Mouse (Mus musculus): ENCODE measurements at regions not wholly inside any gene's neighbourhood (a gene's known extent, or its start where the extent isn't known, plus 50 kb on each side); places are given as distances from the start of the nearest gene placed in this dataset.

DNA sequence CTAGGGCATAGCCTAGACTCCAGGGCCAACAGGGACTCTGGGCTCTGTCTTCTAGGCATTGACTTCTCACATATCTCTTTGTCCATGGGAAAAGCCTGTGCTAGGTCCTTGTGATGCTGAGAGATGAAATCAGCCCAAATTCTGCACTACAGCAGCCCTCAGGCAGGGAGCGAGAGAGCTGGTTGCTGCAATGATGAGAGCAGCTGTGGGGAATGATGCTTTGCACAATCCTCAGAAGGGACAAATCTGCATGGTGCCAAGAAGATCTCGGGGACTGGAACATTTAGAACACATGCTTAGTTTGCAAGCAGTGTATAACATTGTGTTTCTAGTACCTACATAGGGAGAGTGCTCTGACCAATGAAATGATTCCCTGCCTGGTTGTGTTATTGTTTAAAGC lies 259.2 kb upstream of the Trib2 start:
- TF ChIP-seq CTCF (IDR thresholded peaks at IDR 0.05; ENCODE audit: low read depth, low read length): no peak
- no peak for TF ChIP-seq POLR2A (IDR thresholded peaks at IDR 0.05; ENCODE audit: borderline replicate concordance, low read depth, low read length)
- Histone ChIP-seq H3K4me1 (ENCODE audit: control insufficient read depth, insufficient read depth, low read length) (no peaks in the 10 kb centered on the region), H3K27ac (ENCODE audit: insufficient read depth, low read depth, low read length) (no peak overlapping the region), H3K4me3 (ENCODE audit: insufficient read depth, low read length) (no peak overlapping the region)

DNA sequence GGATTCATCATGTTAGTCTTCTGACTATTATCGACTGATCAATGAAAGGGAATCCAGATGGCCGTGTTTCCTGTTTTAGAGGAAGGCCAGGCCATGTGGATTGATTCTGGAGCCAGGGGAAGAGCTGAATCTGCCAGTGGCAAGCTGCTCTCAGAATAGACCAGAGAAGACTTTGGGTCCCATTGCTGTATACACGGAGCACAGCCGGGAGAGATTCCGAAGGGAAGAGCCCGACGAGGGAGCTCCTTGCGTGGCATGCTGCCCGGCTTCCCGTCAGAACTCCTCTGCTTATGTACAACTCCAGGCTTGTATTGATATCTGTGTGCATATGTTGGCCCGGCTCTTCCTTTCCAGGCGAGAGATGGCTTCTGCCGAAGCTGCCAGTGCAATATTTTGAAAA lies 252.2 kb upstream of the Trib2 start:
- Histone ChIP-seq H3K4me1 (ENCODE audit: control insufficient read depth, insufficient read depth, low read length) (peaks cover 3% of the 10 kb centered on the region; the same call in 1 of the 2 replicates), H3K27ac (ENCODE audit: insufficient read depth, low read depth, low read length) (no peak overlapping the region), H3K4me3 (ENCODE audit: insufficient read depth, low read length) (no peak overlapping the region)
- no peak for TF ChIP-seq POLR2A (IDR thresholded peaks at IDR 0.05; ENCODE audit: borderline replicate concordance, low read depth, low read length)
- TF ChIP-seq CTCF (IDR thresholded peaks at IDR 0.05; ENCODE audit: low read depth, low read length): no peak

DNA sequence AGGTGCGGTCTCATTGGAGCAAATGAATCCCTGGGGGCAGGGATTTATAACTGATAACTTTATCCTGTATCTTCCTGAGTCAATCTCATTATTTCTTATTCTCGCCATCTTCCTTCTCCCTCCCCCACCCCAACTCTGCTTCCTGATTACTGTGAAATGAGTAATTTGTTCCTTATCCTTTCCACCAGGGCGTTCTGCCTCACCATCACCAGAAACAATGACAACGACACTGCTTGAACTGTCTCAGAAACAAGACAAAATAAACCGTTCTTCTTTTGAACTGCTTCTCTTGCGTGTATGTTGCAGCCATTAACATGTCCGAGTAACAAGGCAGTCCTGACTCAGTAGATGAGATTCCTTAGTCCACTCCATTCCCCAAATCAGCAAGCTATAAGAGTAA lies 246.0 kb upstream of the Trib2 start:
- Histone ChIP-seq H3K27ac (ENCODE audit: insufficient read depth, low read depth, low read length) (no peak overlapping the region), H3K4me3 (ENCODE audit: insufficient read depth, low read length) (no peak overlapping the region), H3K4me1 (ENCODE audit: control insufficient read depth, insufficient read depth, low read length) (peaks cover 9% of the 10 kb centered on the region)
- TF ChIP-seq CTCF (IDR thresholded peaks at IDR 0.05; ENCODE audit: low read depth, low read length): no peak
- no peak for TF ChIP-seq POLR2A (IDR thresholded peaks at IDR 0.05; ENCODE audit: borderline replicate concordance, low read depth, low read length)

DNA sequence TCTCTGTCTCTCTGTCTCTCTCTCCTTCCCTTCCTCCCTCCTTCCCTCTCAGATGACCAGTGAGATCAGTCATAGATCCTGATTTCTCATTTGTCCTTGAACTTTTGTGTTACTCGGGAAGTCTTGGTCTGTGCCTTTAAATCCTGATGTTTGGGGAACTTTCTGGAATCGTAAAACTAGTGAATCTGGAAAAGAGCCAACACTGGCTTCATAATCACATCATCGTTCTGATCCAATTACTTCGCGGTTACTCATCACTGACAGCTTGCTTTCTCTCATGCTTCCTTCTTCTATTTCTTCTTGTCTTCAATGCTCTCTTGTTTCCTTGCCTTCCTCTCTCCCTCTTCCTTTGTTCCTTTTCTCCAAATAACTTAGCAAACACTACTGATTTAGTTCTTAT lies 243.7 kb upstream of the Trib2 start:
- Histone ChIP-seq H3K4me3 (ENCODE audit: insufficient read depth, low read length) (no peak overlapping the region), H3K27ac (ENCODE audit: insufficient read depth, low read depth, low read length) (no peak overlapping the region), H3K4me1 (ENCODE audit: control insufficient read depth, insufficient read depth, low read length) (peaks cover 13% of the 10 kb centered on the region)
- TF ChIP-seq POLR2A (IDR thresholded peaks at IDR 0.05; ENCODE audit: borderline replicate concordance, low read depth, low read length) (no peak), CTCF (IDR thresholded peaks at IDR 0.05; ENCODE audit: low read depth, low read length) (no peak)

DNA sequence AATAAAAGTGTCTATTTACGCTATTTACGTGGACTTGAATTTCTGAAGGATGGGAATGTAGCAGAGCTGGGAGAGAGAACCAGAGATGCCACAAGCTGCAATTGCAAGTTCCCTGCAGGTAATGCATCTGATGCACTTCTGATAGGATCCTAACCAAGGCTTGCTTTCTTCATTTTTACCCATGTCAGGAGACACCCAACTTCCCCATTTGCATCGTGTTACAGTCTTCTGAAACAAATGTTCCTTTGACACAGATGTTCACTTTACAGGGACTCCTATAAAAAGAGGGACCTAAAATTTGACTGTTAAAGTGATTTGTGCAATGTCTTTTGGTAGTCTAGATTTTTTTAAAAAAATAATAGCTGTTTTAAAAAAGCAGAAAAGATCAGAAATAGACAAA lies 241.5 kb upstream of the Trib2 start:
- Histone ChIP-seq H3K27ac (ENCODE audit: insufficient read depth, low read depth, low read length) (no peak overlapping the region), H3K4me3 (ENCODE audit: insufficient read depth, low read length) (no peak overlapping the region), H3K4me1 (ENCODE audit: control insufficient read depth, insufficient read depth, low read length) (peaks cover 13% of the 10 kb centered on the region)
- TF ChIP-seq POLR2A (IDR thresholded peaks at IDR 0.05; ENCODE audit: borderline replicate concordance, low read depth, low read length) (no peak), CTCF (IDR thresholded peaks at IDR 0.05; ENCODE audit: low read depth, low read length) (no peak)

DNA sequence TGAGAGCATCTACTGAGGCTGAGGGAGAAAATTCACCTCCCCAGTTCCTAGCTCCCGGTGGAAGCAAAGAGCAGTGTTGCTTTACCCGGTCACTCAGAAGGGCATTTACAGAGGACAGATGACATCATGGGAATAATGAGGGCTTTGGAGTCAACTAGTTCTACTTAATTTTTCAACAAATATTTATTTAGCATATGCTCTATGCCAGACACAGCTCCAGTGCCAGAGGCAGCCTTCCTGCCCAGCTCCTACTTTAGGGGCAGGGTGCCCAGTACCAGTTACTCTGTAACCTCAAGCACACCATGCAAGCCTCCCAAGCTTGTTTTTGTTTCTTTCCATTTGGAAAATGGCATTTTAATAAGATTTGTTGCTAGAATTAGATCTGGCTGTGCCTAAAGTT lies 240.1 kb upstream of the Trib2 start:
- no peak overlapping the region for H3K27ac ChIP-seq (ENCODE audit: insufficient read depth, low read depth, low read length)
- TF ChIP-seq CTCF (IDR thresholded peaks at IDR 0.05; ENCODE audit: low read depth, low read length) (no peak), POLR2A (IDR thresholded peaks at IDR 0.05; ENCODE audit: borderline replicate concordance, low read depth, low read length) (no peak)
- H3K4me3 ChIP-seq (ENCODE audit: insufficient read depth, low read length): no peak overlapping the region
- peaks cover 7% of the 10 kb centered on the region for H3K4me1 ChIP-seq (ENCODE audit: control insufficient read depth, insufficient read depth, low read length)

DNA sequence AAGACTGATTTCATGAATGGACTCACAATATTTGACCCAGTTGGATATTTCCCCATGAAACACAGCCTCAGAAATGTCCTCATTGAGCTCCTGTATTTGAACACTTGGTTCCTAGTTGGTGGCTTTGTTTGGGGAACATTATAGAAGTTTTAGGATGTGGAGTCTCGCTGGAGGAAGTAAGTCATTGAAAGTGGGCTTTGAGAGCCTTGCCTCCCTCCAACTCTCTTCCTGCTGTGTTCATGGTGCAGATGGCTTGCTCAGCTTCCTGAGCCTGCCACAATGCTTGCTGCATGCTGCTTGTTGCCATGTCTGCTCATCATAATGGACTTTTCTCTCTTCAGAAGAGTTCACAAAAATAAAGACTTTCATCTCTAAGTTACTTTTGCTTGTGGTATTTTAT lies 239.5 kb upstream of the Trib2 start:
- Histone ChIP-seq H3K4me3 (ENCODE audit: insufficient read depth, low read length) (no peak overlapping the region), H3K4me1 (ENCODE audit: control insufficient read depth, insufficient read depth, low read length) (peaks cover 7% of the 10 kb centered on the region), H3K27ac (ENCODE audit: insufficient read depth, low read depth, low read length) (no peak overlapping the region)
- TF ChIP-seq POLR2A (IDR thresholded peaks at IDR 0.05; ENCODE audit: borderline replicate concordance, low read depth, low read length) (no peak), CTCF (IDR thresholded peaks at IDR 0.05; ENCODE audit: low read depth, low read length) (no peak)

DNA sequence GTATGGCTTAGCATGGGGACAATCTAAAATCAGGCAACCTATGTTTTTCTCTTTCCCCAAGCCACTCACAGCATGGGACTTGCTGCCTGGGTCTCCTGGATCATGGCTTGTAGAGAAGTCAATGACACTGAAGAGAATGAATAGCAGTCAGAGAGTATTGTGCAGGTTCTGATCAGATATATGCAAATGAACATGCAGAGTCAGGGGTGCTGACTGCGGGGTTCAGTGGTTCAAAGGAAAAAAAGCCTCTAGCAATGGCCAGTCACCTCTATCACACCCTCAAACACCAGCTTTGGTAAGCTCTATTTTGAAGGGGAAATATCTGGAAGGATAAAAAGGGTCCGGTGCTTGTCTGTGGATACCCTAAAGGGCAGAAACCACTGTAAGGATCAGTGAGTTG lies 237.9 kb upstream of the Trib2 start:
- H3K27ac ChIP-seq (ENCODE audit: insufficient read depth, low read depth, low read length): no peak overlapping the region
- peaks cover 4% of the 10 kb centered on the region; the same call in 1 of the 2 replicates for H3K4me1 ChIP-seq (ENCODE audit: control insufficient read depth, insufficient read depth, low read length)
- TF ChIP-seq POLR2A (IDR thresholded peaks at IDR 0.05; ENCODE audit: borderline replicate concordance, low read depth, low read length): no peak
- TF ChIP-seq CTCF (IDR thresholded peaks at IDR 0.05; ENCODE audit: low read depth, low read length): no peak
- H3K4me3 ChIP-seq (ENCODE audit: insufficient read depth, low read length): no peak overlapping the region

DNA sequence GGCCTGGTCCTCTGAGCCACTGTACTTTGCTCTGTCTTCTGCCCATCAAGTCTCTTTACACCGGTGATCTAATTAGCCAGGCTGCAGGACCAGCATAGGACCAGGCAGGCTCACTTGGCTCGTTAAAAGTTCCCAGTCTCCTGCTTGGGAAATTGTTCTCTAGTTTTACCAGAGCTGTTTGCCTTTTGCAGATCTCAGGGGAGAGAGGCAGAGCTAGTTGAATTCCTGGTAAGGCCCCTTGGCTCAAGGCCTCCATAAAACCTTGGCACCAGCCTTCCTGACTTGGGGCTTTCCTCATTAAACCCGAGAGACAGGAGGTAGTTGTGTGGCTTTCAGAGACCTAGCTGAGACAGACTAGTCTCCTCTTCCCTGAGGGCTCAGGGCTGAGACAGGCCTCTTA lies 237.0 kb upstream of the Trib2 start:
- H3K27ac ChIP-seq (ENCODE audit: insufficient read depth, low read depth, low read length): no peak overlapping the region
- H3K4me3 ChIP-seq (ENCODE audit: insufficient read depth, low read length): no peak overlapping the region
- TF ChIP-seq POLR2A (IDR thresholded peaks at IDR 0.05; ENCODE audit: borderline replicate concordance, low read depth, low read length) (no peak), CTCF (IDR thresholded peaks at IDR 0.05; ENCODE audit: low read depth, low read length) (no peak)
- peaks cover 4% of the 10 kb centered on the region; the same call in 1 of the 2 replicates for H3K4me1 ChIP-seq (ENCODE audit: control insufficient read depth, insufficient read depth, low read length)

DNA sequence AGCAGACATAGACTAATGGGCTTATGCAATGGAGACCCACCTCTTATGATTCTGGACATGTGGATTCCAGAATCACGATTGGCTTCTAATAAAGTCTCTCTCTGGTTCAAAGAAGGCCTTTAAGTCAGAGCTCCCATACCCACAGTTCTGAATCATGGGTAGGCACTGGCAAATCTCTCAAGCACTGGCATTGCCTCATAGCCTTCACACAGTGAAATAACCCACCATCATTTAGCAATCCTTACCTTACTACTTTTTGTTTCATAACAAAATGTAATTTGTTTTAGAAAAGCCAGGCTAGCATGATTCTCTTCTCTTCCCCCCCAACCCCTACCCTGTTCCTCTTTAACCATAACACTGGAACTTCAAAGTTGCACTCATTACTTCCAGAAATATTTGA lies 236.3 kb upstream of the Trib2 start:
- no peak overlapping the region for H3K27ac ChIP-seq (ENCODE audit: insufficient read depth, low read depth, low read length)

DNA sequence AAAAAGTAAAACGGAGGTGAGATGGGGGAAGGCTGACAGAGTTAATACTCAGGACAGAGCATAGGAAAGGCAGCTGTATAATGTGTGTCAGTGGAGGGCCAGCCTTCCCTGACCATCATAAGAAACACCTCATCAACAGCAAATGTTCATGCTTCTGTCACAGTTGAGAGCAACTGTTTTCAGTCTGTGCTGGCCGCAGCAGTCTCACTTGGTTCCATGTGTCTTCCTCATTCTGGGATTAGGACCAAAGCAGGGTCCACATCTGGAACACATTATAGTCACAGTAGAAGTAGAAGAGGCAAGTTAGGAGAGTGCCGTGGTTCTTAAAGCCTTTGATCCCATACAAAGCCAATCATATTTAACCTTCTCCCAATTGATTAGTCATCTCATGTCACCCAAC lies 235.6 kb upstream of the Trib2 start:
- H3K4me1 ChIP-seq (ENCODE audit: control insufficient read depth, insufficient read depth, low read length): peaks cover 4% of the 10 kb centered on the region; the same call in 1 of the 2 replicates
- no peak overlapping the region for H3K27ac ChIP-seq (ENCODE audit: insufficient read depth, low read depth, low read length)
- H3K4me3 ChIP-seq (ENCODE audit: insufficient read depth, low read length): no peak overlapping the region
- TF ChIP-seq POLR2A (IDR thresholded peaks at IDR 0.05; ENCODE audit: borderline replicate concordance, low read depth, low read length) (no peak), CTCF (IDR thresholded peaks at IDR 0.05; ENCODE audit: low read depth, low read length) (no peak)

More for the DNA sequence above, 236.3 kb upstream of the Trib2 start:
- TF ChIP-seq CTCF (IDR thresholded peaks at IDR 0.05; ENCODE audit: low read depth, low read length) (no peak), POLR2A (IDR thresholded peaks at IDR 0.05; ENCODE audit: borderline replicate concordance, low read depth, low read length) (no peak)
- Histone ChIP-seq H3K4me1 (ENCODE audit: control insufficient read depth, insufficient read depth, low read length) (peaks cover 4% of the 10 kb centered on the region; the same call in 1 of the 2 replicates), H3K4me3 (ENCODE audit: insufficient read depth, low read length) (no peak overlapping the region)
